Mouse (Mus musculus) forebrain, postnatal 0 days (tissue): ENCODE data around the gene Rdh13. TPM values are rescaled to one million over a fixed set of nuclear protein-coding genes. Genes with fewer than 3 reads are reported as not detected.
A peak's percentile ranks its signal among the peaks of the same experiment; 100 is the strongest.

Experiments used
- ATAC-seq: fragments of 200-750 bp; cut with Nextera tagmentation; 2 replicates; pipeline ENCODE4 v1.8.0; 2017; ENCODE audit warnings: mild to moderate bottlenecking, moderate library complexity
- DNase-seq: peaks from one replicate; pipeline ENCODE4 v3.0.0-alpha.2; 2015
- H3K27ac ChIP-seq: fragments of 300-500 bp; sonication (generic); 2 replicates; pipeline ENCODE4 v1.5.1; 2014; ENCODE audit warnings: low read depth, mild to moderate bottlenecking, antibody characterized with exemption, low read length, moderate library complexity, mixed read lengths
- H3K27me3 ChIP-seq: fragments of 300-500 bp; sonication (generic); 2 replicates; pipeline ENCODE4 v1.6.1; 2014; ENCODE audit warnings: mild to moderate bottlenecking, low read length, mixed read lengths; ENCODE audit not compliant: insufficient read depth
- H3K36me3 ChIP-seq: fragments of 300-500 bp; sonication (generic); 2 replicates; pipeline ENCODE4 v1.6.1; 2014; ENCODE audit warnings: mild to moderate bottlenecking, moderate library complexity; ENCODE audit not compliant: insufficient read depth
- H3K4me1 ChIP-seq: fragments of 300-500 bp; sonication (generic); 2 replicates; pipeline ENCODE4 v1.6.1; 2014; ENCODE audit warnings: antibody characterized with exemption; ENCODE audit not compliant: insufficient read depth
- H3K4me2 ChIP-seq: fragments of 300-500 bp; sonication (generic); 2 replicates; pipeline ENCODE4 v1.6.1; 2014; ENCODE audit warnings: low read depth, mild to moderate bottlenecking, moderate library complexity
- H3K4me3 ChIP-seq: fragments of 300-500 bp; sonication (generic); 2 replicates; pipeline ENCODE4 v1.5.1; 2014; ENCODE audit warnings: low read depth, low read length, mixed read lengths
- H3K9ac ChIP-seq: fragments of 300-500 bp; sonication (generic); 2 replicates; pipeline ENCODE4 v1.6.1; 2014; ENCODE audit warnings: mild to moderate bottlenecking
- H3K9me3 ChIP-seq: fragments of 300-500 bp; sonication (generic); 2 replicates; pipeline ENCODE4 v1.6.1; 2016; ENCODE audit warnings: low read length
- CTCF ChIP-seq: sonication (generic); IDR thresholded peaks from 2 replicates; pipeline ENCODE4 v1.5.1; 2016; ENCODE audit warnings: antibody characterized with exemption, control low read depth, low read depth
- WGBS: fragments of 180-500 bp; shearing (Covaris S2); extraction: QIAGEN DNeasy Blood & Tissue Kit; methylation state at CpG from one replicate; pipeline ENCODE4 v1.1.7; 2014; 5-methylcytosine and 5-hydroxymethylcytosine counted together
- polyA plus RNA-seq: library from polyadenylated mRNA; unstranded; fragments of >200 nt; fragmentation: Nextera tagmentation; extraction: Ambion mirVana; gene quantifications from 2 replicates; pipeline ENCODE4 v1.2.1, GENCODE M21; 2015
- total RNA-seq: library from RNA; depleted of rRNA; stranded (reverse); fragments of >200 nt; gene quantifications from 2 replicates; pipeline ENCODE4 v1.2.3, GENCODE M21; 2014

Gene Rdh13
- total and polyA plus RNA-seq, 2 experiments from 2014 or later, result 37.9 to 84.5 TPM

DNA sequence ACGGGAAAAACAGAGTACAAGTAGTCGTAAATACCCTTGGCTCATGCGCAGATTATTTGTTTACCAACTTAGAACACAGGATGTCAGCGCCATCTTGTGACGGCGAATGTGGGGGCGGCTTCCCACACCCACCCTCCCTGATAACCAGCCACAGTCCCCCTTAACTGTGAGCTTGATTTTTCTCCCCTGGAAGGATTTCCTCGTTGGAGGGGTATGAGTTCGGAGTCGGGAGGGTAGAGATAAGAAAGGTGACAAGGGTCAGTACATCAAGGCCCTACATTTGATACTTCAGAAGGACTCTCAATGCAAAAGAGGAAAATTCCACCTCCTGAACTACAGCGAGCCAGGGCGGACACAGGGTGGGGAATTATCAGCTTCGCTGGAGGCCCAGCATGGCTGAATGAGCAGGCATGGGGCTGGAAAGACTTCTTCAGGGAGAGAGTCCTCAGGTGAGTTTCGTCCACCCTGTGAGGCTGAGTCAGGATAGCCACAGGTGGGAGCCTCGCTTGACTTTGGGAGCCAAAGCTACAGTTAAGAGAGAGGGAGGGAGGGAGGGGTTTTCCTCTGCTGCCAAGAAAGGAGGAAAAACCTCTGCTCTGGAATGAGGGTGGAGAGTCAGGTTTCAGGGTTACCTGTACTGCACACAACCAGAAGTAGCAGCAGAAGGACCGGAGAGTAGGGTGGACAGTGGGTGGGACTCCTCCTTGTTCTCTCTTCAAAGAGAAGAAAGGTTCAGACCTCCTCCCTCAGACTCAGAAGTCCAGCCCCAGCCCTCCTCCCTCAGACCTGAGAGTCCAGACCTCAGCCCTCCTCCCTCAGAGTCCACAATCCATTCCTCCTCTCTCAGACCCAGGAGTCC, 15.4 kb upstream of the Rdh13 start, which contains the start of gene Eps8l1:
TSS of gene Eps8l1 (plus strand) at position 99 of the 859 bp plus-strand sequence.
- no peak for TF ChIP-seq CTCF
- Histone ChIP-seq H3K36me3 (no peaks in the 10 kb centered on the region), H3K4me2 (peak within 1 kb of the TSS; percentile 43), H3K4me3 (peak within 1 kb of the TSS; percentile 21; the same call in 1 of the 2 replicates), H3K27ac (no peak within 1 kb of the TSS; the same call in 1 of the 2 replicates), H3K27me3 (no peaks in the 10 kb centered on the region), H3K4me1 (no peaks in the 10 kb centered on the region), H3K9me3 (no peaks in the 10 kb centered on the region), H3K9ac (0 out of 2 replicates have a peak within 1 kb of the TSS, but pooled peaks have one; percentile 28)
- DNase-seq (no peak), ATAC-seq (peak; percentile 59)
- 51% methylated on average over 12 of the region's 16 CpGs for WGBS

DNA sequence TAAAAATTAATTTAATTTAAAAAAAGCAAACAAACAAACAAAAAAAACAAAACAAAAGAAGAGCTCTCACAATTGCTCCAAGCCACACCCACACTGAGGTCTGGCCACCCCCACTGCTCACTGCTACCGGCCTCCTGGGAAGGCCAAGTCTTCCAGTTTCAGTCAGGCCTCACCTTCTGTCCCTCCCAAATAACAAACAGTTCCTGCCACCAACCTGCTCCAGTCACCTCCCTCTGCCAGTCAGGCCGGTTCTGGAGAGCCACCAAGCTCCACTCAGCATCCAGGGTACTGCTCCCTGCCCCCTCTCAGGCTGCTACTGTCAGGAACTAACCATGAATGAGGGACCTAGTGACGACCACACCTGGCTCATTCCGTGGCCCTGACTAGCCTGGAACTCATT, 7.2 kb upstream of the Rdh13 start:
- 30% methylated on average over 4 of the region's 4 CpGs for WGBS
- Histone ChIP-seq H3K36me3 (no peaks in the 10 kb centered on the region), H3K27me3 (no peaks in the 10 kb centered on the region), H3K4me3 (no peak overlapping the region), H3K9me3 (no peaks in the 10 kb centered on the region), H3K27ac (no peak overlapping the region), H3K9ac (no peak overlapping the region), H3K4me1 (no peaks in the 10 kb centered on the region), H3K4me2 (no peak overlapping the region)
- no peak for DNase-seq
- no peak for TF ChIP-seq CTCF
- ATAC-seq, result no peak

DNA sequence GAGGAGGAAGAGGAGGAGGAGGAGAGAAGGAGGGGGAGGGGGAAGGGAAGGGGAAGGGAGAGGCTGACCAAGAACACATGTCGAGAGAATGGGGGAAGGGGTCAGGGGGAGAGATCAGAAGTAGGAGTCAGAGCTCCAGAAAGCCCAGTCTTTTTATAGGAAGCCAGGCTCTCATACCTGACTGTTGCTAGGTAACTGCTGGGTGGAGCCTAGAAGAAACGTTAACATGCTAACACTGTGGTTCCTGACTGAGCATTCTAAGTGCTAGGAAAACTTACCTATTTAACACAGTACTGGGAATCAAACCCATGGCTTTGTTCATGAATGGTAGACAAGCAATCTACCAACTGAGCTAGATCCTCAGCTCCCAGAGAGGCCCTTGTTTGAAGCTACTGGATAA, 3.8 kb upstream of the Rdh13 start:
- ATAC-seq, result no peak
- no peaks in the 10 kb centered on the region for H3K27me3 ChIP-seq
- no peak overlapping the region for H3K4me3 ChIP-seq
- H3K27ac ChIP-seq, result no peak overlapping the region
- DNase-seq, result no peak
- H3K36me3 ChIP-seq, result no peaks in the 10 kb centered on the region
- 0 out of 2 replicates have a peak, but pooled peaks cover 3% of the 10 kb centered on the region for H3K4me1 ChIP-seq
- H3K9me3 ChIP-seq, result no peaks in the 10 kb centered on the region
- WGBS, result 8% methylated on average over 2 of the region's 2 CpGs
- H3K9ac ChIP-seq, result no peak overlapping the region
- H3K4me2 ChIP-seq, result no peak overlapping the region
- no peak for TF ChIP-seq CTCF

DNA sequence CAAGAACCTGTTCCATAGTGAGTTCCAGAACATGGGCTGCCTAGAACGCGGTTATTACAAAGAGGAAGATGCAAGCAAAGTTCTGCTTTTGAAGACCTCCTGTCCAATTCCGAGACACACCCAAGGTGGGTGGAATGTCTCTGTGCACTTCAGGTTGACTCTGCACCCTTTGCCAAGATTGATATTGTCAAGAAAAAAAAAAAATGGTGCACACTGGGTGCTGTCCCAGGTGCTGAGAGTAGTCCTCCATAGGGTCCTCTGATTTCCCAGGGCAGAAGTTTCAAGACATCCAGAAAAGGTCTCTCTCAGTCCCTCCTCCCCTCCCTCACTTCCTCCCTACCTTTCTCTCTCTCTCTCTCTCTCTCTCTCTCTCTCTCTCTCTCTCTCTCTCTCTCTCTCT, 3.0 kb upstream of the Rdh13 start:
- no peak overlapping the region for H3K4me2 ChIP-seq
- WGBS, result 83% methylated on average over 3 of the region's 3 CpGs
- ATAC-seq (no peak), DNase-seq (no peak)
- H3K9ac ChIP-seq, result no peak overlapping the region
- no peak for TF ChIP-seq CTCF
- H3K27me3 ChIP-seq, result no peaks in the 10 kb centered on the region
- H3K9me3 ChIP-seq, result no peaks in the 10 kb centered on the region
- H3K4me1 ChIP-seq, result 0 out of 2 replicates have a peak, but pooled peaks cover 3% of the 10 kb centered on the region
- 0 out of 2 replicates have a peak, but pooled peaks cover 6% of the 10 kb centered on the region for H3K36me3 ChIP-seq
- no peak overlapping the region for H3K27ac ChIP-seq
- no peak overlapping the region for H3K4me3 ChIP-seq

DNA sequence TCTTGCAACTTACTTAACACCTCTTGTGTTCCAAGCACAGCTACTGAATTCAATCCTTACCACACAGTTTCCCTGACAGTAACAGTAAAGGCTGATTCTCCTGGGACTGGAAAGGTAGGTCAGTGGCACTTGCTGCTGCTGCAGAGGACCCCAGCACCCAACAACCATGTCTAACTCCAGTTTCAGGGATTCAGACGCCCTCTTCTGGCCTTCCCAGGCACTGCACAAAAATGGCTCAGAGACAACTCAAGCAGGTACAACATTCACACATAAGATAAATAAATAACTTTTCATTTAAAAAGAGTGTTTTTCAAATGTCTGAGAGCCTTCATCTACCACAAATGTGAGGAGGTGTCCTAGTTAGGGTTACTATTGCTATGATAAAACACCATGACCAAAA, 1.7 kb upstream of the Rdh13 start:
- no peak overlapping the region for H3K4me2 ChIP-seq
- peak; percentile 26; the same call in 1 of the 2 replicates for TF ChIP-seq CTCF
- H3K4me1 ChIP-seq, result 0 out of 2 replicates have a peak, but pooled peaks cover 3% of the 10 kb centered on the region
- ATAC-seq, result no peak
- no peaks in the 10 kb centered on the region for H3K27me3 ChIP-seq
- 3% methylated on average over 1 of the region's 1 CpGs for whole genome bisulfite sequencing
- no peaks in the 10 kb centered on the region for H3K9me3 ChIP-seq
- no peak overlapping the region for H3K9ac ChIP-seq
- H3K27ac ChIP-seq, result no peak overlapping the region
- H3K36me3 ChIP-seq, result peaks cover 19% of the 10 kb centered on the region
- DNase-seq, result no peak
- H3K4me3 ChIP-seq, result no peak overlapping the region

DNA sequence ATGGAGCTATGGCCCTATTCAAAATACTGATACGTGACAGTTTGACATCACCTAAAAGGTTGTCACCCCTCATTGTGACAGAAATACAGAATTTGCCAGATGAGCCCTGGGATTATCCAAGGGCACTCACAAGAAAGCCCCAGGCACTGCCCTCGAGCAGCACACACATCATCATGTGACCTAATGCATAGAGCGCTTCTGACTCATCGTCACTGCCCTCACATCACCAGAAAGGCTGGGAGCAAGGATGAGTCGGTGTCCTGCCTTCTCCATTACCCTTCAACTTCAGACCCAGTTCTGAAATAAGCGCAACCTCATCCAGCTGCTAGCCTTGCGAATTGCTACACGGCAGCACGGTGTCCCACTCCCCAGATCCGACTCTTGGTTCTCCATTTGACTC, 4.9 kb downstream of the Rdh13 start:
- 0 out of 2 replicates have a peak, but pooled peaks cover 3% of the 10 kb centered on the region for H3K4me1 ChIP-seq
- peaks cover 66% of the 10 kb centered on the region for H3K36me3 ChIP-seq
- no peak overlapping the region for H3K4me3 ChIP-seq
- no peaks in the 10 kb centered on the region for H3K27me3 ChIP-seq
- DNase-seq (no peak), ATAC-seq (no peak)
- H3K27ac ChIP-seq, result no peak overlapping the region
- no peaks in the 10 kb centered on the region for H3K9me3 ChIP-seq
- WGBS, result 93% methylated on average over 10 of the region's 10 CpGs
- TF ChIP-seq CTCF, result no peak
- no peak overlapping the region for H3K9ac ChIP-seq
- H3K4me2 ChIP-seq, result no peak overlapping the region

DNA sequence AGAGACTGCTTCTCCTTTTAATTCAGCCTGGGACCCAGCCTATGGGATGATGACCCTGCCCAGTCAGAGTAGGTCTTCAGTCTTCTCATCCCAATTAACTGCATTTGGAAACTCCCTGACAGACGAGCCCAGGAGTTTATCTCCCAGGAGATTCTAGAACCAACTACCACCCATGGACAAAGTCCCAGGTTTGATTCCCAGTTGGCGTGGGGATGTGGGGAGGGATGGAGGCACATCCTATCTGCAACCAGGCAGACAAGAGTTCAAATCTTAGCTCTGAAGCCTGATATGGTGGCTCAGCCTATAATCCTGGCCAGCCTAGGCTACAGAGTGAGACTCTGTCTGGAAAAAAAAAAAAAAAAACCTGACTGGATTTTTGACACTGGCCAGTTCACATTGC, 7.7 kb downstream of the Rdh13 start:
- Histone ChIP-seq H3K9ac (no peak overlapping the region), H3K4me3 (no peak overlapping the region), H3K4me1 (no peaks in the 10 kb centered on the region), H3K27me3 (no peaks in the 10 kb centered on the region), H3K4me2 (no peak overlapping the region), H3K27ac (no peak overlapping the region), H3K36me3 (peaks cover 74% of the 10 kb centered on the region), H3K9me3 (no peaks in the 10 kb centered on the region)
- ATAC-seq, result no peak
- TF ChIP-seq CTCF, result no peak
- 95% methylated on average over 2 of the region's 2 CpGs for WGBS
- no peak for DNase-seq
